Mouse (Mus musculus) embryonic facial prominence, embryonic 10.5 days (tissue): Measurements from ENCODE around the gene Msto1. TPM values are rescaled to one million over a fixed set of nuclear protein-coding genes. Genes with fewer than 3 reads are reported as not detected.
"Not testable (repeated sequence)": the region's sequence is repeated elsewhere in the genome, so short reads cannot be mapped to it uniquely, and the experiment has no call there.

Source experiments
- DNase-seq: peaks from one replicate; pipeline ENCODE4 v3.0.0-alpha.2; 2017; ENCODE audit warnings: low spot score
- H3K27ac ChIP-seq: fragments of 300-500 bp; sonication (generic); replicated peaks from 2 replicates; pipeline ENCODE4 v1.5.1; 2016; ENCODE audit warnings: mild to moderate bottlenecking
- H3K27me3 ChIP-seq: fragments of 300-500 bp; sonication (generic); replicated peaks from 2 replicates; pipeline ENCODE4 v1.6.1; 2016; ENCODE audit warnings: low read depth, mild to moderate bottlenecking; ENCODE audit not compliant: poor library complexity, severe bottlenecking
- H3K36me3 ChIP-seq: fragments of 300-500 bp; sonication (generic); replicated peaks from 2 replicates; pipeline ENCODE4 v1.6.1; 2016; ENCODE audit warnings: mild to moderate bottlenecking, moderate library complexity
- H3K4me1 ChIP-seq: fragments of 300-500 bp; sonication (generic); 2 replicates; pipeline ENCODE4 v1.6.1; 2016
- H3K4me3 ChIP-seq: fragments of 300-500 bp; sonication (generic); 2 replicates; pipeline ENCODE4 v1.5.1; 2016; ENCODE audit warnings: mild to moderate bottlenecking, moderate library complexity
- H3K9me3 ChIP-seq: fragments of 300-500 bp; sonication (generic); 2 replicates; pipeline ENCODE4 v1.6.1; 2016; ENCODE audit warnings: mild to moderate bottlenecking
- WGBS: fragments of 180-500 bp; shearing (Covaris S2); methylation state at CpG from one replicate; pipeline ENCODE4 v1.1.7; 2016; 5-methylcytosine and 5-hydroxymethylcytosine counted together
- polyA plus RNA-seq: library from polyadenylated mRNA; unstranded; fragments of >200 nt; fragmentation: Nextera tagmentation; extraction: Ambion mirVana; gene quantifications from 2 replicates; pipeline ENCODE4 v1.2.1, GENCODE M21; 2016

Msto1 gene
- polyA plus RNA-seq, 1 experiment from 2014 or later, result 63.0 TPM

GRCm38 (mm10) chr3:88929501-88929900 lies 15.7 kb upstream of the Msto1 start:
- no peaks in the 10 kb centered on the region for H3K4me1 ChIP-seq
- H3K36me3 ChIP-seq, result peaks cover 100% of the 10 kb centered on the region
- H3K27me3 ChIP-seq, result no peaks in the 10 kb centered on the region
- 91% methylated on average over 3 of the region's 3 CpGs for WGBS
- H3K9me3 ChIP-seq, result no peaks in the 10 kb centered on the region
- H3K27ac ChIP-seq, result no peak overlapping the region
- DNase-seq, result no peak
- no peak overlapping the region for H3K4me3 ChIP-seq

DNA sequence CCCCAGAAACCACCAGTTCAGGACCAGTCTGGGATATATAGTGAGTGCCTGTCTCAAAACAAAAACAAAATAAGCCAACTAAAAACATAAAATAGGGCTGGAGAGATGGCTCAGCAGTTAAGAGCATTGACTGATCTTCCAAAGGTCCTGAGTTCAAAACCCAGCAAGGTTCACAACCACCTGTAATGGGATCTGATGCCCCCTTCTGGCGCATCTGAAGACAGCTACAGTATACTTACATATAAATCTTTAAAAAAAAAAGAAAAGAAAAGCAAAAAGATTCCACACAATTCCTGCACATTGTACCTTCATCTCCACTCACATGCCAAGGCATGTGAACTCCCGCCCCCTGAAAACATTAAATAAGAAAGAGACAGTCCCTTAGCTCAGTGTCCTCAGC lies 11.9 kb upstream of the Msto1 start:
- DNase-seq, result no peak
- Histone ChIP-seq H3K27ac (no peak overlapping the region), H3K9me3 (peaks cover 5% of the 10 kb centered on the region; the same call in 1 of the 2 replicates), H3K36me3 (peaks cover 100% of the 10 kb centered on the region), H3K4me1 (no peaks in the 10 kb centered on the region), H3K4me3 (no peak overlapping the region), H3K27me3 (no peaks in the 10 kb centered on the region)
- WGBS, result 87% methylated on average over 2 of the region's 2 CpGs

DNA sequence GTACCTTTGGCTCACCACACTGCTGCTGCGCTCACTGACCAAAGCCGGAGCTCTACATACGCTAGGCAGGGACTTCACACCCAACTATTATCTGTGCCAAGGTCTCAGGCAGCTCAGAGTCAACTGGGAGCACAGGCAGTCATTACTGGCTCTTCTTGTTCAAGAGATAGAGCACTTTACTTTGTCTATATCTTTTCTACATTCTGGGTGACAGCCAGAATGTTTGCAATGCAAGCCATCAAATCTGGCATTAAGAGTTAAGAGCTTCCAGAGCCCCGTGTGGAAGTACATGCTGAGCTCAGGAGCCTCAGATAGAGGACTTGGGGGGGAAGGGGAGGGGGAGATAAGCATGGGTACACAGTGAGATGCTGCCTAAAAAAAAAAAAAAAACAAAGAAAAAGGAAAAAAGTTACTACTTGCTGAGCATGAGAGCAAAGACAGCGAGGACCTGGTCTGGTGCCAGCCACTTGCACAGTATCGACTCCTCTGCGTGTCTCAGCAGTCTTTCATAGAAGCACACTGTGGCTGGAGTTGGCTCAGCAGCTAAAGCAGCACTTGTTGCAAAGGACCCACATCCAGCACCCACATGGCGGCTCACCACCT lies 10.3 kb upstream of the Msto1 start:
- H3K27ac ChIP-seq, result no peak overlapping the region
- H3K36me3 ChIP-seq, result peaks cover 93% of the 10 kb centered on the region
- no peak overlapping the region for H3K4me3 ChIP-seq
- no peaks in the 10 kb centered on the region for H3K27me3 ChIP-seq
- H3K9me3 ChIP-seq, result peaks cover 5% of the 10 kb centered on the region; the same call in 1 of the 2 replicates
- 92% methylated on average over 8 of the region's 8 CpGs for WGBS
- no peak for DNase-seq
- no peaks in the 10 kb centered on the region for H3K4me1 ChIP-seq

DNA sequence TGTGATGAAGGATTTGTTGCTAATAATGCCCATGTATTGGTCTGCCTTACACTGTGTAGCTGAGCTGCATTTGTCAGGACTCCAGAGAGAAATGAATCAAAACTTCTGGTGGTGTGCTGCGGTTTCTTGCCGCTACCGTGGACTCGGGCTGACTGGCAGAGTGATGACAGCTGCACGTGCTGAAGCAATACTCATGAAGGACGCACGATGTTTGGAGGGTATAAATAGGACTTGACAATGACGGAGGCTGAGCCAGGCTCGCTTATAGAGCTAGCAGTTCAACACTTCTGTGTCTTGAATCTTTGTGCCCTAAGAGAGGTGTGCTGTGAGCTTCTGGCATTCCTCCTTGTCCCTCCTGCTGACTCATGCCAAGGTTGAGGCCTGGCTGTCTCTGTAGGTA lies 7.6 kb upstream of the Msto1 start:
- no peak overlapping the region for H3K27ac ChIP-seq
- H3K4me3 ChIP-seq, result no peak overlapping the region
- no peak for DNase-seq
- peaks cover 5% of the 10 kb centered on the region; the same call in 1 of the 2 replicates for H3K9me3 ChIP-seq
- H3K36me3 ChIP-seq, result peaks cover 66% of the 10 kb centered on the region
- no peaks in the 10 kb centered on the region for H3K27me3 ChIP-seq
- WGBS, result 97% methylated on average over 9 of the region's 9 CpGs
- no peaks in the 10 kb centered on the region for H3K4me1 ChIP-seq

GRCm38 (mm10) chr3:88918981-88919380 lies 5.2 kb upstream of the Msto1 start:
- WGBS, result 86% methylated on average over 13 of the region's 13 CpGs

DNA sequence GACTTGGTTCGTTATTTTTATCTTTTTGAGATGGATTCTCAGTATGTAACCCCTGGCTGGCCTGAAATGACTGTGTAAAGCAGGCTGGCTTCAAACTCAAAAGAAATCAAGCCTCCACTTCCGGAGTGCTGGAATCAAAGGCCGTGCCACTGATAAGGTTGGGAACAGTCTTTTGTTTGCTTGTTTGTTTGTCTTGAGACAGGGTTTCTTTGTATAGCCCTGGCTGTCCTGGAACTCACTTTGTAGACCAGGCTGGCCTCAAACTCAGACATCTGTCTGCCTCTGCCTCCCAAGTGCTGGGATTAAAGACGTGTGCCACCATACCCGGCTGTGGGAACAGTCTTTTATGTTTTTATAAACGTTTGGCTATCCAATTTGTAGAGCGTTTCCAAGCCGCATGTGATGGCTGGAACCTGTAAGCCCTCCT lies 598 bp upstream of the Msto1 start:
- Histone ChIP-seq H3K27me3 (no peaks in the 10 kb centered on the region), H3K4me3 (peak overlapping the region; percentile 75), H3K9me3 (no peaks in the 10 kb centered on the region), H3K36me3 (peaks cover 41% of the 10 kb centered on the region), H3K4me1 (peaks cover 17% of the 10 kb centered on the region), H3K27ac (peak overlapping the region; percentile 91)
- 37% methylated on average over 8 of the region's 8 CpGs for WGBS
- no peak for DNase-seq

More at GRCm38 (mm10) chr3:88918981-88919380, 5.2 kb upstream of the Msto1 start:
- Histone ChIP-seq H3K36me3 (peaks cover 45% of the 10 kb centered on the region), H3K27me3 (no peaks in the 10 kb centered on the region), H3K4me3 (no peak overlapping the region), H3K9me3 (peaks cover 5% of the 10 kb centered on the region; the same call in 1 of the 2 replicates), H3K4me1 (peaks cover 6% of the 10 kb centered on the region), H3K27ac (no peak overlapping the region)
- DNase-seq, result no peak

GRCm38 (mm10) chr3:88912585-88912984 lies 1.2 kb downstream of the Msto1 start:
- peak overlapping the region; percentile 75 for H3K4me3 ChIP-seq
- no peaks in the 10 kb centered on the region for H3K9me3 ChIP-seq
- peaks cover 59% of the 10 kb centered on the region for H3K36me3 ChIP-seq
- H3K27me3 ChIP-seq, result no peaks in the 10 kb centered on the region
- H3K4me1 ChIP-seq, result peaks cover 17% of the 10 kb centered on the region
- 93% methylated on average over 7 of the region's 7 CpGs for WGBS
- no peak overlapping the region for H3K27ac ChIP-seq
- no peak for DNase-seq

GRCm38 (mm10) chr3:88906393-88907159 lies 7.2 kb downstream of the Msto1 start:
- Histone ChIP-seq H3K27ac (no peak overlapping the region), H3K4me1 (no peaks in the 10 kb centered on the region), H3K4me3 (no peak overlapping the region), H3K36me3 (peaks cover 100% of the 10 kb centered on the region), H3K27me3 (no peaks in the 10 kb centered on the region), H3K9me3 (no peaks in the 10 kb centered on the region)
- WGBS, result 92% methylated on average over 6 of the region's 6 CpGs
- no peak for DNase-seq

DNA sequence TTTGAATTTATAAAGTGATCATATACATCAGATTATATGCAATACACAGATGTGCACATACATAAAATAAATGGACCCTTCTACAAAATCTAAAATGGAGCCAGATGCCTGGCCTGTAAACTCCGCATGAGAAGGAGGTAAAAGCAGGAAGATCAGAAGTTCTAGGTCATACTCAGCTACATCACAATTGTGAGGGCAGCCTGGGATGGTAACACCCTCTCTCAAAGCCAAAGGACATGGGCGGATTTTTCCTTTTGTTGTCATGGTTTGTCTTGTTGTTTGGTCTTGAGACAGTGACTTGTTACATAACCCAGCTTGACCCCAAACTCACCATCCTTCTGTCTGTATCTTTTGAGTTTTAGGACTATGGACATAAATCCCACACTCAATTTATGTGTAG lies 8.1 kb downstream of the Msto1 start:
- 86% methylated on average over 2 of the region's 2 CpGs for WGBS
- H3K4me1 ChIP-seq, result no peaks in the 10 kb centered on the region
- no peak for DNase-seq
- no peak overlapping the region for H3K27ac ChIP-seq
- H3K9me3 ChIP-seq, result no peaks in the 10 kb centered on the region
- H3K36me3 ChIP-seq, result peaks cover 100% of the 10 kb centered on the region
- no peaks in the 10 kb centered on the region for H3K27me3 ChIP-seq
- H3K4me3 ChIP-seq, result no peak overlapping the region

DNA sequence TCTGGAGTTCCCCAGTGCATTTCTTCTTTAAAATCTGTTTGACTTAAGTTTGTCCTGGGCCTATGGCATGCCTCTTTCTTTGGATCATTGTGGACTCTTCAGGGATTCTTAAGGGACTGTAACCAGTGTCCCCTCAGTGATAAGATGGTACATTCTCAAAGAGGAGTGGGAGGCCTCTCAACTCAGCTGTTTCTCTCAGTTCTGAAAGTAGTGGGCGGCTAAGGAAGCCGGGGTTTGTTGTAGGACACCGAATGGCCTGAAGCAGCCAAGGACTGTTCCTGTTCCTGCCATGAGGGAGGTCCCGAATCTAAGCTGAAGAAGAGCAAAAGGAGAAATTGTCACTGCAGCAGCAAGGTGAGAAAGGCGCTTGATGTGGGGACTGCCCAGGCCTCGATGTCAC lies 8.6 kb downstream of the Msto1 start:
- Histone ChIP-seq H3K27me3 (no peaks in the 10 kb centered on the region), H3K27ac (no peak overlapping the region), H3K9me3 (no peaks in the 10 kb centered on the region), H3K4me3 (no peak overlapping the region), H3K4me1 (no peaks in the 10 kb centered on the region), H3K36me3 (peaks cover 100% of the 10 kb centered on the region)
- no peak for DNase-seq
- 93% methylated on average over 6 of the region's 6 CpGs for WGBS

GRCm38 (mm10) chr3:88904803-88905202 lies 9.0 kb downstream of the Msto1 start:
- Histone ChIP-seq H3K36me3 (peaks cover 100% of the 10 kb centered on the region), H3K4me1 (no peaks in the 10 kb centered on the region), H3K9me3 (no peaks in the 10 kb centered on the region), H3K4me3 (no peak overlapping the region), H3K27me3 (no peaks in the 10 kb centered on the region), H3K27ac (no peak overlapping the region)
- WGBS, result 93% methylated on average over 3 of the region's 3 CpGs
- no peak for DNase-seq

GRCm38 (mm10) chr3:88893011-88893410 lies 20.8 kb downstream of the Msto1 start:
- 96% methylated on average over 7 of the region's 7 CpGs for WGBS
- H3K4me1 ChIP-seq, H3K27ac ChIP-seq, H3K9me3 ChIP-seq, H3K4me3 ChIP-seq, H3K27me3 ChIP-seq, DNase-seq: not testable (repeated sequence)
- H3K36me3 ChIP-seq, result peaks cover 58% of the 10 kb centered on the region

GRCm38 (mm10) chr3:88882536-88882935 lies 31.3 kb downstream of the Msto1 start:
- H3K4me3 ChIP-seq, H3K27ac ChIP-seq, H3K4me1 ChIP-seq, DNase-seq, H3K9me3 ChIP-seq, H3K27me3 ChIP-seq: not testable (repeated sequence)
- 94% methylated on average over 4 of the region's 4 CpGs for WGBS
- H3K36me3 ChIP-seq, result peaks cover 37% of the 10 kb centered on the region
